Mouse (Mus musculus) heart, embryonic 12.5 days (tissue): Measurements from ENCODE around the gene Vmn1r32. TPM values are rescaled to one million over a fixed set of nuclear protein-coding genes. Genes with fewer than 3 reads are reported as not detected.

Experiments
- ATAC-seq: fragments of 200-750 bp; cut with Nextera tagmentation; 2 replicates; pipeline ENCODE4 v1.8.0; 2017; ENCODE audit warnings: moderate TSS enrichment, moderate library complexity; ENCODE audit not compliant: insufficient number of reproducible peaks, low FRiP score
- H3K27ac ChIP-seq: fragments of 300-500 bp; sonication (generic); 2 replicates; pipeline ENCODE4 v1.5.1; 2016; ENCODE audit warnings: mild to moderate bottlenecking, moderate library complexity; ENCODE audit not compliant: poor library complexity, severe bottlenecking
- H3K27me3 ChIP-seq: fragments of 300-500 bp; sonication (generic); replicated peaks from 2 replicates; pipeline ENCODE4 v1.6.1; 2016; ENCODE audit warnings: mild to moderate bottlenecking, moderate library complexity
- H3K36me3 ChIP-seq: fragments of 300-500 bp; sonication (generic); 2 replicates; pipeline ENCODE4 v1.6.1; 2016; ENCODE audit warnings: mild to moderate bottlenecking, moderate library complexity
- H3K4me1 ChIP-seq: fragments of 300-500 bp; sonication (generic); replicated peaks from 2 replicates; pipeline ENCODE4 v1.6.1; 2016; ENCODE audit warnings: mild to moderate bottlenecking
- H3K4me2 ChIP-seq: fragments of 300-500 bp; sonication (generic); 2 replicates; pipeline ENCODE4 v1.6.1; 2016; ENCODE audit warnings: mild to moderate bottlenecking, moderate library complexity
- H3K4me3 ChIP-seq: fragments of 300-500 bp; sonication (generic); 2 replicates; pipeline ENCODE4 v1.5.1; 2016; ENCODE audit warnings: mild to moderate bottlenecking
- H3K9ac ChIP-seq: fragments of 300-500 bp; sonication (generic); 2 replicates; pipeline ENCODE4 v1.6.1; 2016; ENCODE audit warnings: mild to moderate bottlenecking, moderate library complexity
- H3K9me3 ChIP-seq: fragments of 300-500 bp; sonication (generic); replicated peaks from 2 replicates; pipeline ENCODE4 v1.6.1; 2016; ENCODE audit warnings: mild to moderate bottlenecking, moderate library complexity
- WGBS: fragments of 180-500 bp; shearing (Covaris S2); methylation state at CpG from one replicate; pipeline ENCODE4 v1.1.7; 2016; 5-methylcytosine and 5-hydroxymethylcytosine counted together
- polyA plus RNA-seq: library from polyadenylated mRNA; unstranded; fragments of >200 nt; fragmentation: Nextera tagmentation; extraction: Ambion mirVana; gene quantifications from 2 replicates; pipeline ENCODE4 v1.2.1, GENCODE M21; 2016

The Vmn1r32 gene
- polyA plus RNA-seq: 0.09 TPM in 1 of 2 replicates, not detected in the other

GRCm38 (mm10) chr6:66559996-66560395 lies at the start of gene Vmn1r32:
Vmn1r32 (minus strand) TSS chr6:66560096.
- no peak for ATAC-seq
- H3K27me3 ChIP-seq: no peaks in the 10 kb centered on the region

DNA sequence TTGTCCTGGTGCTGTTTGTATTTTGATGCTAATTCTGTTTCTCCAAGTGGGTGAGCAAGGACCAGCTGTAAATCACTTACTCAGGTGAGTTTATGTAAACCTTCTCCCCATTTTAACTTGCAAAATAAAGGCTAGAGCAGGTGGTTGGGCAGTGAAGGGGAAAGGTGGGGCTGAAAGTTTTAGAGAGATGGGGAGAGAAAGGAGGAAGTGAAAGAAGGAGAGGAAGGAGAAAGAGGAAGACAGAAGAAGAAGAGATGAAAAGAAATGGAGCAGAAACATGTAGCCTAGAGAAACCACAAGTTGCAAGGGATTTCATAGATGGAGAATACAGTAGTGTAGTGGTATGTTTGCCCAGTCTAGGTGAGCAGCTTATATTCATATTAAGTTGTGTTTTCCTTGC lies 35.9 kb upstream of the Vmn1r32 start:
- no peaks in the 10 kb centered on the region for H3K27me3 ChIP-seq
- H3K9me3 ChIP-seq: peaks cover 3% of the 10 kb centered on the region; the same call in 1 of the 2 replicates
- no peaks in the 10 kb centered on the region for H3K4me1 ChIP-seq
- H3K9ac ChIP-seq: no peak overlapping the region
- no peak for ATAC-seq
- no peak overlapping the region for H3K27ac ChIP-seq
- no peak overlapping the region for H3K4me2 ChIP-seq
- H3K4me3 ChIP-seq: no peak overlapping the region
- H3K36me3 ChIP-seq: no peaks in the 10 kb centered on the region

More at GRCm38 (mm10) chr6:66559996-66560395, at the start of gene Vmn1r32:
- Histone ChIP-seq H3K27ac (no peak within 1 kb of the TSS), H3K9ac (no peak within 1 kb of the TSS), H3K4me2 (no peak within 1 kb of the TSS), H3K4me3 (no peak within 1 kb of the TSS), H3K9me3 (no peaks in the 10 kb centered on the region), H3K36me3 (no peaks in the 10 kb centered on the region), H3K4me1 (no peaks in the 10 kb centered on the region)
- 67% methylated on average over 1 of the region's 1 CpGs for WGBS

GRCm38 (mm10) chr6:66535966-66536365 lies 23.9 kb downstream of the Vmn1r32 start:
- 11% methylated on average over 7 of the region's 7 CpGs for WGBS
- peak overlapping the region; percentile 87 for H3K4me3 ChIP-seq
- no peaks in the 10 kb centered on the region for H3K27me3 ChIP-seq
- H3K4me2 ChIP-seq: peak overlapping the region; percentile 79
- peaks cover 19% of the 10 kb centered on the region for H3K36me3 ChIP-seq
- no peak for ATAC-seq
- H3K9me3 ChIP-seq: no peaks in the 10 kb centered on the region
- peak overlapping the region; percentile 84 for H3K9ac ChIP-seq
- peaks cover 10% of the 10 kb centered on the region for H3K4me1 ChIP-seq
- H3K27ac ChIP-seq: peak overlapping the region; percentile 83; the same call in 1 of the 2 replicates

DNA sequence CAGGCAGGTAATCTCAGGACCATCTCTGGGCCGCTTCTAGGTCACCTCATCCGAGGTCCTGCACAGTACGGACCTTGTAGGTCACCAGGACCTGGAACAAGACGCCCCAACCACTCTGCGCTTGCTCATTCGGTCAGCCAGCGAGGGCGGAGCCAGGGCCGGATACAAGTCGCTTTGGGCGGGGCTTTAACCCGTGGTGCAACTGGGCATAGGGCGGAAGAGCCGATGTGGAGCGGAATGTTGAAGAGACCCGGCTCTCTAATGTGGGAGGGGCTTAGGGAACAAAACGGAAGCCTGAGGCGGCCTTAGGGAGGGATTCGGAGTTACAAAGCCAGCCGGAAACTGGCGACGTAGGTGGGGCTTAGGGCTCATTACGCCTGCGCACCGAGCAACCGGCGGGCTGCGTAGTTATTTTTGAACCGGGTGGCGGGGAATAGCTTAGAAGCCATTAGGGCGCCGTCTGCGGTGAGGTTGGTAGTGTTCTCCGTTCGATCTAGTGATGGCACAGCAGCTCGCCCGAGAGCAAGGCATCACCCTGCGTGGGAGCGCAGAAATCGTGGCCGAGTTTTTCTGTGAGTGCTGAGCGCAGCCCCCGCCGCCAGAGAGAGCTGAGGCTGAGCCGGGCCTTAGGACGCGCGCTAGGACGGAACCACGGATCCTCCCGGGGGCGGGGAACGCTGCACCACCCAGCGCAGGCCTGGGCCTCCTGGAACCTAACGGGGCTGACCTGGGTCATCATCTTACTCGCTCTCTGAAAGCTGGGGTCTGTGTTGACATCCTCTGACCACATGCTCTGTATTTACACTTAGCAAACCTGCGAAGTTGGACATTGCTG lies 24.7 kb downstream of the Vmn1r32 start, which contains the start of gene Mad2l1:
Gene Mad2l1, plus strand, starts transcription at position 363 of the 835 bp plus-strand sequence.
- Histone ChIP-seq H3K4me1 (peaks cover 10% of the 10 kb centered on the region), H3K4me3 (peak within 1 kb of the TSS; percentile 87), H3K9ac (peak within 1 kb of the TSS; percentile 84), H3K36me3 (peaks cover 17% of the 10 kb centered on the region), H3K27ac (peak within 1 kb of the TSS; percentile 83), H3K4me2 (peak within 1 kb of the TSS; percentile 79), H3K9me3 (no peaks in the 10 kb centered on the region), H3K27me3 (no peaks in the 10 kb centered on the region)
- peak; percentile 98 for ATAC-seq
- under 1% methylated on average over 57 of the region's 57 CpGs for WGBS

GRCm38 (mm10) chr6:66534366-66534941 lies 25.4 kb downstream of the Vmn1r32 start:
- peak overlapping the region; percentile 69 for H3K4me2 ChIP-seq
- no peaks in the 10 kb centered on the region for H3K27me3 ChIP-seq
- no peaks in the 10 kb centered on the region for H3K9me3 ChIP-seq
- peaks cover 10% of the 10 kb centered on the region for H3K4me1 ChIP-seq
- peak overlapping the region; percentile 67 for H3K9ac ChIP-seq
- H3K4me3 ChIP-seq: peak overlapping the region; percentile 87
- peaks cover 9% of the 10 kb centered on the region for H3K36me3 ChIP-seq
- H3K27ac ChIP-seq: peak overlapping the region; percentile 79
- no peak for ATAC-seq
- WGBS: 71% methylated on average over 5 of the region's 5 CpGs

- Histone ChIP-seq H3K9ac (no peak overlapping the region), H3K27me3 (no peaks in the 10 kb centered on the region), H3K36me3 (0 out of 2 replicates have a peak, but pooled peaks cover 4% of the 10 kb centered on the region), H3K4me2 (no peak overlapping the region), H3K4me3 (no peak overlapping the region), H3K9me3 (no peaks in the 10 kb centered on the region), H3K27ac (no peak overlapping the region), H3K4me1 (peaks cover 10% of the 10 kb centered on the region)
- WGBS: 32% methylated on average over 3 of the region's 3 CpGs
- no peak for ATAC-seq
Observed at GRCm38 (mm10) chr6:66533241-66533640, 26.7 kb downstream of the Vmn1r32 start.

DNA sequence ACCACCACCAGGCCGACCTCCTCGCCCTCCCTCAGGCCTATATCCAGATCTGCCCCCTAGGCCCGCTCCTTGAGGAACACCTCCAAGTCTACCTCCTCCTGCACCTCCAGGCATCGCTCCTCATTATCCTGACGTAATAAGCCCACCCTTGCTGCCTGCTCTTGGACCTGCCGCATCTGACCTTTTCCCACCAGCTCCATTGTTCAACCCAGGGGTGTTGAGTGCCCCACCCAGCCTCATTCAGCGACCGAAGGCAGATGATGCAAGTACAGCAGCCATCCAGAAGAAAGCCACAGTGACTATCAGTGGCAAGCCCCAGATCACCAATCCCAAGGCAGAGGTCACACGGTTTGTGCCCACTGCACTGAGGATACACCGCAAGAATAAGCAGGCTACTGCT lies 31.5 kb downstream of the Vmn1r32 start:
- H3K27ac ChIP-seq: no peak overlapping the region
- no peak overlapping the region for H3K9ac ChIP-seq
- H3K36me3 ChIP-seq: no peaks in the 10 kb centered on the region
- 88% methylated on average over 10 of the region's 10 CpGs for WGBS
- no peak for ATAC-seq
- H3K4me2 ChIP-seq: no peak overlapping the region
- H3K9me3 ChIP-seq: no peaks in the 10 kb centered on the region
- no peaks in the 10 kb centered on the region for H3K4me1 ChIP-seq
- no peaks in the 10 kb centered on the region for H3K27me3 ChIP-seq
- H3K4me3 ChIP-seq: no peak overlapping the region

DNA sequence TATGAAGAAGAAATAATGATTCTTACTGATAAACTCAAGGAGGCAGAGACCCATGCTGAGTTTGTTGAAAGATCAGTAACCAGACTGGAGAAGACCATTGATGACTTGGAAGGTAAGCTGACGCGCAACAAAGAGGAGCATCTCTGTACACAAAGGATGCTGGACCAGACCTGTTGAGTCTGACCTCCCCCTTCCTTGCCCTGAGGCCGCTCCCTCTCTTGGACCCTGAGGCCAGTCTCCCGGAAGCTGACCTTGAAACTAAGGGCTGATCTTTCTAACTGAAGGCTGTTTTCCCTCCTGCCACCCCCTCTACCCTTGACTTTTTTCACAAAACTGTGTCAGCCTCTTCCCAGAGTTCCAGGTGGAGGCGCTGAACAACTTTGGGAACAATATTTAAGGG lies 43.5 kb downstream of the Vmn1r32 start:
- H3K4me2 ChIP-seq: no peak overlapping the region
- WGBS: 84% methylated on average over 5 of the region's 5 CpGs
- no peak overlapping the region for H3K4me3 ChIP-seq
- no peaks in the 10 kb centered on the region for H3K9me3 ChIP-seq
- no peak overlapping the region for H3K9ac ChIP-seq
- H3K27ac ChIP-seq: no peak overlapping the region
- no peaks in the 10 kb centered on the region for H3K4me1 ChIP-seq
- H3K36me3 ChIP-seq: no peaks in the 10 kb centered on the region
- no peak for ATAC-seq
- no peaks in the 10 kb centered on the region for H3K27me3 ChIP-seq

Other genes starting within 250 kb of the Vmn1r32 start
- gene Mad2l1, start 24.7 kb downstream of the Vmn1r32 start, polyA plus RNA-seq: 79.9 and 81.8 TPM in 2 replicates
- gene Vmn1r33, start 58.2 kb upstream of the Vmn1r32 start, polyA plus RNA-seq: not detected in 2 replicates
- not detected in 2 replicates for gene Vmn1r34, start 83.8 kb upstream of the Vmn1r32 start, polyA plus RNA-seq
- gene Vmn1r35, start 125.8 kb upstream of the Vmn1r32 start, polyA plus RNA-seq: not detected in 2 replicates
- not detected in 2 replicates for gene Vmn1r36, start 159.1 kb upstream of the Vmn1r32 start, polyA plus RNA-seq
- not detected in 2 replicates for gene Vmn1r37, start 169.3 kb upstream of the Vmn1r32 start, polyA plus RNA-seq
- not detected in 2 replicates for gene Vmn1r38, start 222.5 kb upstream of the Vmn1r32 start, polyA plus RNA-seq